Mouse (Mus musculus) forebrain, embryonic 15.5 days (tissue): Measurements from ENCODE around the gene Gm17545. TPM values are rescaled to one million over a fixed set of nuclear protein-coding genes. Genes with fewer than 3 reads are reported as not detected.
"Not testable (repeated sequence)": the region's sequence is repeated elsewhere in the genome, so short reads cannot be mapped to it uniquely, and the experiment has no call there.

Experiments
- ATAC-seq: fragments of 200-750 bp; cut with Nextera tagmentation; replicated peaks from 2 replicates; pipeline ENCODE4 v1.8.0; 2017; ENCODE audit warnings: mild to moderate bottlenecking, moderate TSS enrichment, moderate library complexity
- H3K27ac ChIP-seq: fragments of 300-500 bp; sonication (generic); replicated peaks from 2 replicates; pipeline ENCODE4 v1.5.1; 2015; ENCODE audit warnings: mild to moderate bottlenecking, inconsistent platforms
- H3K27me3 ChIP-seq: fragments of 300-500 bp; sonication (generic); 2 replicates; pipeline ENCODE4 v1.6.1; 2015; ENCODE audit warnings: inconsistent platforms
- H3K36me3 ChIP-seq: fragments of 300-500 bp; sonication (generic); 2 replicates; pipeline ENCODE4 v1.6.1; 2015; ENCODE audit warnings: mild to moderate bottlenecking, inconsistent platforms
- H3K4me1 ChIP-seq: fragments of 300-500 bp; sonication (generic); 2 replicates; pipeline ENCODE4 v1.6.1; 2015; ENCODE audit warnings: inconsistent platforms
- H3K4me2 ChIP-seq: fragments of 300-500 bp; sonication (generic); replicated peaks from 2 replicates; pipeline ENCODE4 v1.6.1; 2015; ENCODE audit warnings: mild to moderate bottlenecking, inconsistent platforms
- H3K4me3 ChIP-seq: fragments of 300-500 bp; sonication (generic); 2 replicates; pipeline ENCODE4 v1.5.1; 2015; ENCODE audit warnings: mild to moderate bottlenecking, inconsistent platforms
- H3K9ac ChIP-seq: fragments of 300-500 bp; sonication (generic); replicated peaks from 2 replicates; pipeline ENCODE4 v1.6.1; 2015; ENCODE audit warnings: mild to moderate bottlenecking, inconsistent platforms
- H3K9me3 ChIP-seq: fragments of 300-500 bp; sonication (generic); 2 replicates; pipeline ENCODE4 v1.6.1; 2016; ENCODE audit warnings: inconsistent platforms
- WGBS: fragments of 180-500 bp; shearing (Covaris S2); methylation state at CpG from one replicate; pipeline ENCODE4 v1.1.7; 2015; ENCODE audit warnings: mixed read lengths; 5-methylcytosine and 5-hydroxymethylcytosine counted together
- polyA plus RNA-seq: library from polyadenylated mRNA; unstranded; fragments of >200 nt; fragmentation: Nextera tagmentation; extraction: Ambion mirVana; gene quantifications from 2 replicates; pipeline ENCODE4 v1.2.1, GENCODE M21; 2015

Gene Gm17545
- not detected in 2 replicates for polyA plus RNA-seq

DNA sequence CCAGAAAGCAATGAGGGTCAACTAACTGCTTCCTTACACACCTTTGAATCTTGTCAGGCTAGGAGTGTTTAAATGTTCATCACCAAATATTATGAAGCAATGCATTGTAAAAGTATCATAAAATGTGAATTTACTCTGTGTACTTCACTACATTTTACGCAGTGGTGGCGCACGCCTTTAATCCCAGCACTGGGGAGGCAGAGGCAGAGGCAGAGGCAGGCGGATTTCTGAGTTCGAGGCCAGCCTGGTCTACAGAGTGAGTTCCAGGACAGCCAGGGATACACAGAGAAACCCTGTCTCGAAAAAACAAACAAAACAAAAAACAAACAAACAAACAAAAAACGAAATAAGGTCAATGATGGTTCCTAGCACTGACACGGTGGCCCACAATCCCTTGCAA is at the start of gene Gm17545:
Gene Gm17545 (plus strand): TSS at position 301 of the 400 bp plus-strand sequence.
- not testable (repeated sequence) for H3K4me1 ChIP-seq, H3K27ac ChIP-seq, H3K4me2 ChIP-seq, H3K9me3 ChIP-seq, H3K27me3 ChIP-seq, H3K9ac ChIP-seq, H3K4me3 ChIP-seq, ATAC-seq
- 94% methylated on average over 8 of the region's 8 CpGs for WGBS
- peaks cover 90% of the 10 kb centered on the region for H3K36me3 ChIP-seq

DNA sequence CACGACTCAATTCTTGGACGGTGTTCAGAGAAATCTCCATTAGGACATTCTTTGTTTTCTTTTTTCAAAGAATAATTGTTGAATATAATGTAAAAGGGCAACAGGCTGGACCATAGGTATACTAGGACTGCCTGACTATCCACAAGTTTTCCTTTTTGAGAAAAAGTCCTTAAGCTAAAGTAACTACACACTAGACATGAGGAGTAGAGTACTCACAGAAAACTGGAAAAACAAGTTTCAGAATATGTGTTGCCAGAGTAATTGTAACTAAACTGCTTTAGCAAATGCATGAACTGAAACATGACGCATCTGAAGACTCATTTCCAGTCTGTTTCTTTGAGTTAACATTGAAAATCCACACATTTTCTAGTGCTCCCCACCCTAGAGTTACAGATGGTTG is 48.7 kb upstream of the Gm17545 start:
- no peak overlapping the region for H3K9ac ChIP-seq

DNA sequence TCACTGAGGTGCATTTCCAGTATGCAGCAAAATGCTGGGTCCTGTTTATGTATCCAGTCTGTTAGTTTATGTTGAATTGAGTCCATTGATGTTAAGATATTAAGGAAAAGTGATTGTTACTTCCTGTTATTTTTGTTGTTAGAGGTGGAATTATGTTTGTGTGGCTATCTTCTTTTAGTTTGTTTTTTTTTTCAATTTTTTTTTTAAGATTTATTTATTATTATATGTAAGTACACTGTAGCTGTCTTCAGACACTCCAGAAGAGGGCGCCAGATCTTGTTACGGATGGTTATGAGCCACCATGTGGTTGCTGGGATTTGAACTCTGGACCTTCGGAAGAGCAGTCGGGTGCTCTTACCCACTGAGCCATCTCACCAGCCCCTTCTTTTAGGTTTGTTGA is 46.5 kb upstream of the Gm17545 start:
- not testable (repeated sequence) for ATAC-seq, H3K4me1 ChIP-seq, H3K9me3 ChIP-seq, H3K4me2 ChIP-seq, H3K4me3 ChIP-seq, H3K27me3 ChIP-seq, H3K27ac ChIP-seq, H3K9ac ChIP-seq, H3K36me3 ChIP-seq
- 82% methylated on average over 4 of the region's 4 CpGs for WGBS

More for the DNA sequence above, 48.7 kb upstream of the Gm17545 start:
- Histone ChIP-seq H3K4me2 (no peak overlapping the region), H3K4me1 (no peaks in the 10 kb centered on the region), H3K9me3 (no peaks in the 10 kb centered on the region), H3K36me3 (no peaks in the 10 kb centered on the region), H3K27ac (no peak overlapping the region), H3K4me3 (no peak overlapping the region), H3K27me3 (no peaks in the 10 kb centered on the region)
- WGBS: 76% methylated on average over 3 of the region's 3 CpGs
- no peak for ATAC-seq

- not testable (repeated sequence) for H3K4me2 ChIP-seq, H3K9me3 ChIP-seq, ATAC-seq, H3K9ac ChIP-seq, H3K4me3 ChIP-seq, H3K27ac ChIP-seq, H3K36me3 ChIP-seq, H3K4me1 ChIP-seq, H3K27me3 ChIP-seq
- WGBS: 33% methylated on average over 4 of the region's 4 CpGs
Observed at GRCm38 (mm10) chr9:22408344-22408743, 45.7 kb upstream of the Gm17545 start.

DNA sequence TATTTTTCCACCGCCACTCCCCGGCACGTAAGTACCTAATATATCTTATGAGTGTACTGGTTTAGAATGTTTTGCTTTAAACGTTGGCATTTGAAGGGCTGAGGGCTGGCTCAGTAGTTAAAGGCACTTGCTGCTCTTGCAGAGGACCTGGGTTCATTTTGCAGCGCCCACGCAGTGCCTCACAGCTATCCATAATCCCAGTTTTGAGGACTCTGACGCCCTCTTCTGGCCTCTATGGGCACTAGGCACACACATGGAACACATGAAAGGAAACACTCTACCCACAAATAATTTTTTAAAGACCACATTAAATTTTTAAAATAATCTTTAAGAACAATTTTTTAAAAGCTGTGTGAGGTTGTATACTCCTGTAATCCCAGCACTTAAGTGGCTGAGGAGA is 44.6 kb upstream of the Gm17545 start:
- Histone ChIP-seq H3K36me3 (no peaks in the 10 kb centered on the region), H3K9me3 (no peaks in the 10 kb centered on the region), H3K4me3 (no peak overlapping the region), H3K9ac (no peak overlapping the region), H3K4me2 (no peak overlapping the region), H3K27ac (no peak overlapping the region), H3K4me1 (peaks cover 3% of the 10 kb centered on the region; the same call in 1 of the 2 replicates), H3K27me3 (no peaks in the 10 kb centered on the region)
- 80% methylated on average over 7 of the region's 7 CpGs for WGBS
- no peak for ATAC-seq

DNA sequence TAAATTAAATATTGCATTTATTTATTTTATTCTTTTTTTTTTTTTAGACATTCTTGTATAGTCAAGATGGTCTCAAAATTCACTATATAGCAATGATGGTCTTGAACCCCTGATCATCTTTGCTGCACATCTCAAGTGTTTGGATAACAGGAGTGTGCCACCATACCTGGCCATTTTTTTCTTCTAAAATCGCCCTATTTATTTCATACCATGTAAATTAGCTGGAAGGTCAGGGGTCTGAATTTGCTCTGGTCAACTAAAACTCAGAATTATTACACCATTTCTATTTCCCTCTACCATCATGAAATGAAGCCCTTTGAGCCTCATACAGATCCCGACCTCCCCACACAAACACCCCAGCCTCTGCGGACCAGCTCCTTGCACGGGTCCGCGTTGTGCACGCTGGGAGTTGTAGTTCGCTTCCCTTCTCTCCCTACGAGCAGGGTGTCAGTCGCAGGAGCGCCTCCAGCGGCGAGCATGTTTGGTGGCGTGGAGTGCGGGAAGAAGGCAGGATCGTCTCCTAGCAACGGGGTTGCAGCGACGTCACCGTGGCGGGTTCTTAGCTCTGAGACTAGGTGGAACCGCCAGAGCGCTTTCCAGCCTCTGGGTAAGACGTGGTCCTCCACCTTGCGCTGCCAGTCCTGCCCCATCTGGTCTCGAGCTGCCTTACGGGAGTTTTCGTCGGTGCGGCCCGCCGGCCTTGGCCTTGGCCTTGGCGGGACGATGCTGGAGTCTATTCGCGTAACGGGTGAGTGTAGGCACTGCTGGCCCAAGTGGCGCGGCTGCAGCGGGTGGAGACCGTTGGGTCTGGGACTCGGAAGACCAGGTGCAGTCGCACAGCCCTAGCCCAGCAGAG is 42.9 kb upstream of the Gm17545 start, which contains the start of gene 9530077C05Rik:
Gene 9530077C05Rik (plus strand): TSS at position 512 of the 856 bp plus-strand sequence.
- under 1% methylated on average over 43 of the region's 43 CpGs for WGBS
- H3K9me3 ChIP-seq: no peaks in the 10 kb centered on the region
- H3K4me2 ChIP-seq: peak within 1 kb of the TSS; percentile 60
- peak within 1 kb of the TSS; percentile 54 for H3K27ac ChIP-seq
- H3K27me3 ChIP-seq: no peaks in the 10 kb centered on the region
- peak; percentile 99 for ATAC-seq
- H3K4me1 ChIP-seq: peaks cover 3% of the 10 kb centered on the region; the same call in 1 of the 2 replicates
- H3K36me3 ChIP-seq: no peaks in the 10 kb centered on the region
- H3K9ac ChIP-seq: peak within 1 kb of the TSS; percentile 75
- H3K4me3 ChIP-seq: peak within 1 kb of the TSS; percentile 63

- Histone ChIP-seq H3K4me3 (no peak overlapping the region), H3K27ac (no peak overlapping the region), H3K27me3 (no peaks in the 10 kb centered on the region), H3K4me2 (no peak overlapping the region), H3K4me1 (no peaks in the 10 kb centered on the region; the same call in 1 of the 2 replicates), H3K9me3 (no peaks in the 10 kb centered on the region), H3K36me3 (no peaks in the 10 kb centered on the region), H3K9ac (no peak overlapping the region)
- ATAC-seq: no peak
- 77% methylated on average over 3 of the region's 3 CpGs for WGBS
Observed at GRCm38 (mm10) chr9:22416187-22416586, 37.9 kb upstream of the Gm17545 start.

DNA sequence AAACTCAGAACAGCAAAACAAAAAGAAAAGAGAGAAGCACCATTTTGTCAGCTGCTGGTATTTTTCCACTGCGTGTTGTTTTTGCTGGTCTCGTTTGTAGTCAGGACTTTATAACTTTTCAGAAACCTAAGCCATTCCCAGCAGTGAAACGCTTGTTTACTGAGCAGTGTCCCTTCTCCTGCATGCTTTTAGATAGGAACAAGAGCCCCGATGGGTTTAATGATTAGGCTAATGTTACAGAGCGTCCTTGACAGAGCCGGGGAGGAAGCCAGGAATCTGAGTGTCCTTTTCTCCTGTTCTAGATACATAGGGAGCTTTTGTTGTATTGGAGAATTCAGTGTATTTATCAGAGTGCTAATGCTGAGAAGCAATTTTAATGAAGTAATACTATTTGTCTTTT is 36.5 kb upstream of the Gm17545 start:
- no peak for ATAC-seq

GRCm38 (mm10) chr9:22419877-22420276 is 34.2 kb upstream of the Gm17545 start:
- WGBS: 80% methylated on average over 3 of the region's 3 CpGs
- Histone ChIP-seq H3K27ac (no peak overlapping the region), H3K9ac (no peak overlapping the region), H3K36me3 (no peaks in the 10 kb centered on the region), H3K4me3 (no peak overlapping the region), H3K4me2 (no peak overlapping the region), H3K27me3 (no peaks in the 10 kb centered on the region), H3K4me1 (no peaks in the 10 kb centered on the region), H3K9me3 (no peaks in the 10 kb centered on the region)
- no peak for ATAC-seq

More for the DNA sequence above, 36.5 kb upstream of the Gm17545 start:
- Histone ChIP-seq H3K9me3 (no peaks in the 10 kb centered on the region), H3K4me3 (no peak overlapping the region), H3K4me1 (no peaks in the 10 kb centered on the region), H3K27ac (no peak overlapping the region), H3K9ac (no peak overlapping the region), H3K27me3 (no peaks in the 10 kb centered on the region), H3K36me3 (no peaks in the 10 kb centered on the region), H3K4me2 (no peak overlapping the region)
- 43% methylated on average over 6 of the region's 6 CpGs for WGBS

- ATAC-seq: no peak
- H3K4me3 ChIP-seq: no peak overlapping the region
- H3K4me1 ChIP-seq: no peaks in the 10 kb centered on the region
- no peaks in the 10 kb centered on the region for H3K9me3 ChIP-seq
- no peaks in the 10 kb centered on the region for H3K27me3 ChIP-seq
- no peak overlapping the region for H3K9ac ChIP-seq
- 35% methylated on average over 7 of the region's 7 CpGs for WGBS
- no peak overlapping the region for H3K4me2 ChIP-seq
- no peaks in the 10 kb centered on the region for H3K36me3 ChIP-seq
- no peak overlapping the region for H3K27ac ChIP-seq
Observed at GRCm38 (mm10) chr9:22420491-22420890, 33.6 kb upstream of the Gm17545 start.

GRCm38 (mm10) chr9:22422559-22422958 is 31.5 kb upstream of the Gm17545 start:
- Histone ChIP-seq H3K9ac (no peak overlapping the region), H3K4me1 (no peaks in the 10 kb centered on the region), H3K27me3 (no peaks in the 10 kb centered on the region), H3K27ac (no peak overlapping the region), H3K36me3 (no peaks in the 10 kb centered on the region), H3K4me2 (no peak overlapping the region), H3K4me3 (no peak overlapping the region), H3K9me3 (no peaks in the 10 kb centered on the region)
- WGBS: 62% methylated on average over 1 of the region's 1 CpGs
- ATAC-seq: no peak

- H3K27me3 ChIP-seq: no peaks in the 10 kb centered on the region
- no peaks in the 10 kb centered on the region for H3K36me3 ChIP-seq
- H3K4me1 ChIP-seq: no peaks in the 10 kb centered on the region
- 76% methylated on average over 1 of the region's 1 CpGs for WGBS
- no peaks in the 10 kb centered on the region for H3K9me3 ChIP-seq
- H3K4me2 ChIP-seq: no peak overlapping the region
- H3K27ac ChIP-seq: no peak overlapping the region
- no peak overlapping the region for H3K9ac ChIP-seq
- no peak overlapping the region for H3K4me3 ChIP-seq
- ATAC-seq: no peak
Observed at GRCm38 (mm10) chr9:22423507-22423906, 30.6 kb upstream of the Gm17545 start.
